ENCODE assay signal across 14 mouse cellular contexts in the genomic region with DNA sequence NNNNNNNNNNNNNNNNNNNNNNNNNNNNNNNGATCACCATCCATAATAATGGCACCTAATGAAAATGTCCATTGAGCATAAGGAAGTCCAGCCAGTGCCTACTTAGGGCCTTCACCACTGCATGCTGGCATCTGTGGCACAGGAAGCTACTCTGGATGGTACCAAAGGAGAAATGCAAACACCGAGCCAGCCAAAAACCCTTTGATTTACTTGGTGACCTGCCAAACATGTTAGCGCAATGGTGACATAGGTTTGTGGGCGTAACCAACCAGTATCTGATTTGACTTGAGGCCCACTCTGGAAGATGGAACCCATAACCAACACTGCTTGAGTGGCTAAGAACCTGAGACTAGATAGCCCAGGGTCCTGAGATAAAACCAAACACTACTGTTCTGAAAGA.
"Had no signal": no experiment of that assay in that cellular context is flagged by ENCODE, and none has a peak within 500 bp of the region (broad histone marks: within the 10 kb centered on the region; RNA-seq: fewer than 3 reads in every experiment).

No protein-coding gene starts in this region.

- H3K4me2 ChIP-seq: limb, embryonic 13.5 days; liver, embryonic 13.5 days; midbrain, embryonic 12.5 days; neural tube, embryonic 13.5 days had no signal

- H3K27me3 ChIP-seq: limb, embryonic 13.5 days; liver, embryonic 13.5 days; megakaryocyte, embryonic 14.5 days; midbrain, embryonic 12.5 days; neural tube, embryonic 13.5 days had no signal

- H3K36me3 ChIP-seq: limb, embryonic 13.5 days; liver, embryonic 13.5 days; midbrain, embryonic 12.5 days; neural tube, embryonic 13.5 days had no signal

- H3K4me1 ChIP-seq: limb, embryonic 13.5 days; midbrain, embryonic 12.5 days; neural tube, embryonic 13.5 days had no signal

- H3K4me3 ChIP-seq: limb, embryonic 13.5 days; liver, embryonic 13.5 days; megakaryocyte, embryonic 14.5 days; midbrain, embryonic 12.5 days; neural tube, embryonic 13.5 days had no signal

- H3K9me3 ChIP-seq: limb, embryonic 13.5 days; liver, embryonic 13.5 days; midbrain, embryonic 12.5 days; neural tube, embryonic 13.5 days had no signal

- H3K27ac ChIP-seq: limb, embryonic 13.5 days; liver, embryonic 13.5 days; midbrain, embryonic 12.5 days; neural tube, embryonic 13.5 days; stomach, postnatal 0 days had no signal

- ATAC-seq: intestine, postnatal 0 days; midbrain, embryonic 16.5 days had no signal

- H3K9ac ChIP-seq: limb, embryonic 13.5 days; liver, embryonic 13.5 days; midbrain, embryonic 12.5 days; neural tube, embryonic 13.5 days had no signal

- DNase-seq: kidney, adult 9 months; kidney, postnatal 10 days; left cerebral cortex, postnatal 4 days; liver, embryonic 13.5 days; lung, adult 2 months; lung, postnatal 4 days; thymus, postnatal 4 days had no signal
